Mouse (Mus musculus) bone marrow macrophage, adult 2 months (primary cell): Measurements from ENCODE around the gene Atp6v0b.

ENCODE experiments used
- CTCF ChIP-seq: IDR thresholded peaks from 2 replicates; pipeline ENCODE4 v1.5.1; 2012; ENCODE audit warnings: low read depth, mild to moderate bottlenecking, low read length, moderate library complexity
- POLR2A ChIP-seq: IDR thresholded peaks from 2 replicates; pipeline ENCODE4 v1.6.1; 2012; ENCODE audit warnings: mild to moderate bottlenecking, low read depth, low read length, borderline replicate concordance

GRCm38 (mm10) chr4:117929391-117929881, 42.3 kb upstream of the Atp6v0b start, which contains the start of gene Artn:
- TF ChIP-seq POLR2A, result no peak
- TF ChIP-seq CTCF, result no peak
